Mouse (Mus musculus) embryo, embryonic 10 days (tissue): ENCODE data around the gene Pfn5.
A peak's percentile ranks its signal among the peaks of the same experiment; 100 is the strongest.
"Not testable (repeated sequence)": the region's sequence is repeated elsewhere in the genome, so short reads cannot be mapped to it uniquely, and the experiment has no call there.

Source experiments
- DNase-seq: peaks from one replicate; pipeline ENCODE4 v3.0.0-alpha.2; 2015; ENCODE audit warnings: low spot score

The Pfn5 gene

GRCm38 (mm10) chrX:95557887-95558286 is at the start of gene Pfn5, which contains the start of gene Asb12:
Pfn5 (plus strand) TSS chrX:95558104.
Asb12 (minus strand) TSS chrX:95557987.
- no peak for DNase-seq

GRCm38 (mm10) chrX:95523883-95524282 is 34.0 kb upstream of the Pfn5 start:
- DNase-seq = no peak

GRCm38 (mm10) chrX:95525166-95525565 is 32.7 kb upstream of the Pfn5 start:
- DNase-seq = no peak

- DNase-seq = not testable (repeated sequence)
These were observed 22.4 kb upstream of the Pfn5 start for GRCm38 (mm10) chrX:95535493-95535892.

- no peak for DNase-seq
These were observed 3.6 kb upstream of the Pfn5 start for GRCm38 (mm10) chrX:95554321-95554720.

- peak; percentile 11 for DNase-seq
These were observed 42.7 kb downstream of the Pfn5 start for GRCm38 (mm10) chrX:95600609-95601008.
